Mouse (Mus musculus) c-Kit-positive CD71-positive TER-119-positive erythroid progenitor cells, embryonic 14.5 days (primary cell): ENCODE measurements around the gene Slc5a2.

Experiments used
- DNase-seq: peaks from one replicate; pipeline ENCODE4 v3.0.0-alpha.2; 2013; ENCODE audit warnings: low spot score

Slc5a2 gene

GRCm38 (mm10) chr7:128265411-128265810, at the start of gene Slc5a2:
Gene Slc5a2, plus strand, starts transcription at chr7:128265657.
- no peak for DNase-seq

- DNase-seq: no peak
These were observed 45.5 kb upstream of the Slc5a2 start for GRCm38 (mm10) chr7:128219952-128220351.

GRCm38 (mm10) chr7:128220936-128221335, 44.5 kb upstream of the Slc5a2 start:
- DNase-seq: no peak

- DNase-seq: no peak
These were observed 33.7 kb upstream of the Slc5a2 start for GRCm38 (mm10) chr7:128231741-128232140.

- no peak for DNase-seq
These were observed 30.7 kb upstream of the Slc5a2 start for GRCm38 (mm10) chr7:128234796-128235195.

- DNase-seq: no peak
These were observed 30.0 kb upstream of the Slc5a2 start for GRCm38 (mm10) chr7:128235481-128235880.

- DNase-seq: no peak
These were observed 29.0 kb upstream of the Slc5a2 start for GRCm38 (mm10) chr7:128236426-128236825.

GRCm38 (mm10) chr7:128236856-128237592, 28.4 kb upstream of the Slc5a2 start, which contains the start of gene Armc5:
Gene Armc5, plus strand, starts transcription at chr7:128237342.
- peak; percentile 73 for DNase-seq

GRCm38 (mm10) chr7:128237593-128237926, 27.9 kb upstream of the Slc5a2 start:
- no peak for DNase-seq

GRCm38 (mm10) chr7:128237927-128238778, 27.3 kb upstream of the Slc5a2 start, which contains the start of gene 9130023H24Rik:
Gene 9130023H24Rik, minus strand, starts transcription at chr7:128238031.
- peak; percentile 100 for DNase-seq

GRCm38 (mm10) chr7:128238991-128239390, 26.5 kb upstream of the Slc5a2 start:
- peak; percentile 71 for DNase-seq

GRCm38 (mm10) chr7:128240131-128240784, 25.2 kb upstream of the Slc5a2 start:
- DNase-seq: no peak

- DNase-seq: no peak
These were observed 23.1 kb upstream of the Slc5a2 start for GRCm38 (mm10) chr7:128242331-128242730.

GRCm38 (mm10) chr7:128243921-128244320, 21.5 kb upstream of the Slc5a2 start:
- DNase-seq: no peak

GRCm38 (mm10) chr7:128244410-128245025, 20.9 kb upstream of the Slc5a2 start:
- no peak for DNase-seq

- DNase-seq: no peak
These were observed 19.9 kb upstream of the Slc5a2 start for GRCm38 (mm10) chr7:128245547-128245946.

- DNase-seq: peak; percentile 34
These were observed 18.7 kb upstream of the Slc5a2 start, which contains the start of gene Tgfb1i1 for GRCm38 (mm10) chr7:128246496-128247391. Gene Tgfb1i1, plus strand, starts transcription at chr7:128246812.

- peak; percentile 93 for DNase-seq
These were observed 18.0 kb upstream of the Slc5a2 start for GRCm38 (mm10) chr7:128247443-128247842.

- no peak for DNase-seq
These were observed 17.1 kb upstream of the Slc5a2 start for GRCm38 (mm10) chr7:128248081-128249042.

- no peak for DNase-seq
These were observed 15.5 kb upstream of the Slc5a2 start for GRCm38 (mm10) chr7:128249998-128250397.
